Mouse (Mus musculus): ENCODE measurements around the gene Bcap31.

- TF ChIP-seq POLR2A (IDR thresholded peaks at IDR 0.05; ENCODE audit: extremely low read depth, insufficient read depth, low read length) (no peak), CTCF (IDR thresholded peaks at IDR 0.05; ENCODE audit: low read depth, low read length) (no peak)
Measured at GRCm38 (mm10) chrX:73700472-73700871, 15.5 kb downstream of the Bcap31 start.
